Mouse (Mus musculus) naive thymus-derived CD4-positive, alpha-beta T cell, adult 2 months (primary cell): ENCODE results near the gene Gm14412.
"Not testable (repeated sequence)": the region's sequence is repeated elsewhere in the genome, so short reads cannot be mapped to it uniquely, and the experiment has no call there.

Source experiments
- DNase-seq: peaks from one replicate; pipeline ENCODE4 v3.0.0-alpha.2; 2011; ENCODE audit warnings: low read depth

The Gm14412 gene

GRCm38 (mm10) chr2:177324257-177324733 is at the start of gene Gm14412:
Gene Gm14412, minus strand, starts transcription at chr2:177324307.
- not testable (repeated sequence) for DNase-seq

- DNase-seq = not testable (repeated sequence)
Observed at GRCm38 (mm10) chr2:177329661-177330292, 5.7 kb upstream of the Gm14412 start.

- not testable (repeated sequence) for DNase-seq
Observed at GRCm38 (mm10) chr2:177321361-177321760, 2.7 kb downstream of the Gm14412 start.

DNA sequence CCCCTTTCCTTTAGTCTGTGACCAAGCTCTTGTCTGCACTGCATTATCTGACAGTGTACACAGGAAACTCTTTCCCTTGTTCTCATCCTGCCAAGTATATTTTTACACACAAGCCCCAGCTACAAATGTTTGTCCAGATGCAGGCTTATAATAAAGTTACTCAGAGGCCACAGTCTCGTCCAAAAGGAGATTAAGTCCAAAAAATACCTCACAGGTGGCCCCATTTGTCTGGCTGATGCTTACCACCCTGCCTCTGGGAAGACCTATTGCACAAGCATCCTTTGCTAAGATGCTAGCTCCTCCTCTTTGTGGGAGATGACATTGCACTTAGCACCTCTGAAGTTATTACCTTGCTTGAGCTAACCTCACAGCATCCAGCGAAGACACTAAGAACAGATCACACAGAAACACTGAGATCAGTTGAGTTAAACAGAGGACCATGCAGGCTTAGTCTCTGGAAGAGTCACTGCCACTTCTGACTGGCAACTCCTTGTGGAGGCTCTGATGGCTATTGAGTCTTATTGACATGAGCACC is 3.3 kb downstream of the Gm14412 start:
- not testable (repeated sequence) for DNase-seq

DNA sequence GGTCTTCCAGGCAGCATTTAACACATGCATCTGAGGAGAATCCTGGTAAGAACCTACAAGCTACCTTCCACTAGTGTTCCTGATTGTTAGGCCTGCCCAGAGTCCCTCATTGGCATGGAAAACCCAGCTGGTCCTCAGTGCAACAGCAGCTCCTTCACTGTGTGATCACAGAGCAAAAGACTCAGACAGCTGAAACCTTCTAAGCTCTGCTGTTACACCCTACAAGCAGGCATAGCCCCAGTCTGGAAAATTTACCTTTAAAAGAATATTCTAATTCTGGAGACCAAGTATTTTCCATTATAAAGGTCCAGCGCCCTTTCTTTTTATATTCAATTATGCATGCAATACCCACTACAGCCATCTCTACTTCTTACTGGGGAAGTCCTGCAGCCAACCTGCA is 5.1 kb downstream of the Gm14412 start:
- DNase-seq = no peak

DNA sequence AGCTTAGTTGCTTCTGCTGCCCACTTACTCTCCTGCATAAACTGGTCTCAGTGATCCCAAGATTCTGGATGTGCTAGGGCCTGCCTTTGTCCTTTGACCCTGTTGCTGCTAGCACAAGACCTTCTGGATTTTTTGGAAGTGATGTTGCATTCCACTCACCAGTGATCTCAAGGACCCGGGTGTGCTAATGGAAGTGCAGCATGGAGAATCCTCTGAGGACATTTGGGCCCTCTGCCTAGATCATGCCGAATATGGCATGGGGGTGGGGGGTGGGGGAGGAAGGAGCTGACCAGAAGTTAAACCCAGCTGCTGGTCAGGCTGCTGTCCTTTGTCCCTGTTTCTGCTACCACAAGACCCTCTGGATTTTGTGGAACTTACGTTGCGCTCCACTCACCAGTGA is 14.5 kb downstream of the Gm14412 start:
- DNase-seq = not testable (repeated sequence)

GRCm38 (mm10) chr2:177304980-177305379 is 19.1 kb downstream of the Gm14412 start:
- DNase-seq = not testable (repeated sequence)

DNA sequence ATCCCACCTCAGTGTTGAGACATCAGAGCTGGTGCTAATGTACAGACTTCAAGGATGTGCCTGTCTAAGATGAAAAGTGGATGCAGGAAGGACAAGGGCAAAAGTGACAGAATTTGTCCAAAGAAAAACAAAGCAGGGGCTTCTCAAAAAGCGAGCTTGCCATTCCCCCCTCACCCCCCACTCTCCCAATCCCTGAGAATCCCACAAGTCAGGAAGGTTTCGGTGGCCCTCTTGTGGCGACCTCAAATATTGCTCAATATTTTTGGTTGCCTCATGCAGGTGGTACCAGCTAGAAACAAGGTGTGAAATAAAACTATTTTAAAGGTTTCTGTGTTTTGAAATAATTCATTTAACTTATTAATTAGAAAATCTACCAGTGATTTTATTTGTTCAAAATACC is 40.4 kb downstream of the Gm14412 start:
- DNase-seq = not testable (repeated sequence)

- DNase-seq = not testable (repeated sequence)
Observed at GRCm38 (mm10) chr2:177277754-177278153, 46.4 kb downstream of the Gm14412 start.

- not testable (repeated sequence) for DNase-seq
Observed at GRCm38 (mm10) chr2:177272237-177272636, 51.9 kb downstream of the Gm14412 start.

DNA sequence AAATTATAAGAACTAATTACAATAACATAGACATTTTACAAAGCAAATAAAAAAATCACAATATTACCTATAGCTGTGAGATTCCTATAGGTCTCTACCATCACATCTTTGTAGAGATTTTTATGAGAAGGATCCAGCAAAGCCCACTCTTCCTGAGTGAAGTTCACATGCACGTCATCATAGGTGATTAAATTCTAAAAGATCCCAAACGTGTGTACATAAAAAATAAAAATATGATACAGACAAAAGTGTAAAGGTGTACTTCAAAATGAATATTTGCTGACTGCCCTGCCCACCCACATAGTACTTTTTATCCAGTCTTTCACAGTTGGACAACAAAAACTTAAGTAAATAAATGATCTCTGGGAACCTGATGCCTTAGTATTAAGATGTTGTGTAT is 57.2 kb downstream of the Gm14412 start, which contains the start of gene Gm14409:
Gene Gm14409 (minus strand): TSS at position 101 of the 400 bp plus-strand sequence.
- not testable (repeated sequence) for DNase-seq
